Mouse (Mus musculus) kidney, postnatal 10 days (tissue): ENCODE measurements at regions not wholly inside any gene's neighbourhood (a gene's known extent, or its start where the extent isn't known, plus 50 kb on each side); places are given as distances from the start of the nearest gene placed in this dataset.
A peak's percentile ranks its signal among the peaks of the same experiment; 100 is the strongest.
"Not testable (repeated sequence)": the region's sequence is repeated elsewhere in the genome, so short reads cannot be mapped to it uniquely, and the experiment has no call there.

Source experiments
- DNase-seq: peaks from one replicate; pipeline ENCODE4 v3.0.0; 2021; ENCODE audit warnings: mixed read lengths

- no peak for DNase-seq
Observed at GRCm38 (mm10) chr7:73208817-73209602, 166.3 kb upstream of the Rgma start.

GRCm38 (mm10) chr7:73210078-73210477, 165.2 kb upstream of the Rgma start:
- peak; percentile 14 for DNase-seq

GRCm38 (mm10) chr7:73222237-73222915, 152.9 kb upstream of the Rgma start:
- no peak for DNase-seq

GRCm38 (mm10) chr7:73222929-73223512, 152.3 kb upstream of the Rgma start:
- DNase-seq = no peak

- no peak for DNase-seq
Observed at GRCm38 (mm10) chr7:73233539-73234158, 141.7 kb upstream of the Rgma start.

- DNase-seq = no peak
Observed at GRCm38 (mm10) chr7:73238486-73238885, 136.8 kb upstream of the Rgma start.

GRCm38 (mm10) chr7:73243591-73244355, 131.5 kb upstream of the Rgma start:
- DNase-seq = peak; percentile 36

- DNase-seq = peak; percentile 33
Observed at GRCm38 (mm10) chr7:73245431-73245830, 129.9 kb upstream of the Rgma start.

- DNase-seq = no peak
Observed at GRCm38 (mm10) chr7:73250593-73250992, 124.7 kb upstream of the Rgma start.

GRCm38 (mm10) chr7:73251187-73251740, 124.0 kb upstream of the Rgma start:
- no peak for DNase-seq

GRCm38 (mm10) chr7:73254972-73255371, 120.3 kb upstream of the Rgma start:
- not testable (repeated sequence) for DNase-seq

GRCm38 (mm10) chr7:73260140-73260539, 115.2 kb upstream of the Rgma start:
- peak; percentile 14 for DNase-seq

- DNase-seq = no peak
Observed at GRCm38 (mm10) chr7:73261750-73262149, 113.6 kb upstream of the Rgma start.

GRCm38 (mm10) chr7:73262526-73262925, 112.8 kb upstream of the Rgma start:
- DNase-seq = no peak

GRCm38 (mm10) chr7:73269626-73270025, 105.7 kb upstream of the Rgma start:
- no peak for DNase-seq

- no peak for DNase-seq
Observed at GRCm38 (mm10) chr7:73272787-73273186, 102.5 kb upstream of the Rgma start.

GRCm38 (mm10) chr7:73275814-73276271, 99.5 kb upstream of the Rgma start:
- peak; percentile 14 for DNase-seq

GRCm38 (mm10) chr7:73278616-73279015, 96.7 kb upstream of the Rgma start:
- DNase-seq = no peak

- DNase-seq = no peak
Observed at GRCm38 (mm10) chr7:73279936-73280445, 95.3 kb upstream of the Rgma start.

- DNase-seq = no peak
Observed at GRCm38 (mm10) chr7:73286244-73286643, 89.1 kb upstream of the Rgma start.

- DNase-seq = no peak
Observed at GRCm38 (mm10) chr7:73293337-73293736, 82.0 kb upstream of the Rgma start.

- DNase-seq = no peak
Observed at GRCm38 (mm10) chr7:73294399-73294798, 80.9 kb upstream of the Rgma start.
